Mouse (Mus musculus) limb, embryonic 14.5 days (tissue): ENCODE results near the gene Gm20388. TPM values are rescaled to one million over a fixed set of nuclear protein-coding genes. Genes with fewer than 3 reads are reported as not detected.

Source experiments
- ATAC-seq: fragments of 200-750 bp; cut with Nextera tagmentation; 2 replicates; pipeline ENCODE4 v1.8.0; 2017; ENCODE audit warnings: low read depth, moderate number of reproducible peaks, moderate TSS enrichment; ENCODE audit not compliant: low FRiP score
- DNase-seq: peaks from one replicate; pipeline ENCODE4 v3.0.0-alpha.2; 2015; ENCODE audit warnings: low spot score
- H3K27ac ChIP-seq: fragments of 300-500 bp; sonication (generic); replicated peaks from 2 replicates; pipeline ENCODE4 v1.5.1; 2014; ENCODE audit warnings: low read depth, mild to moderate bottlenecking, low read length, moderate library complexity, mixed read lengths
- H3K27me3 ChIP-seq: fragments of 300-500 bp; sonication (generic); 2 replicates; pipeline ENCODE4 v1.6.1; 2014; ENCODE audit warnings: low read length, mixed read lengths; ENCODE audit not compliant: control insufficient read depth, insufficient read depth
- H3K36me3 ChIP-seq: fragments of 300-500 bp; sonication (generic); 2 replicates; pipeline ENCODE4 v1.6.1; 2014; ENCODE audit warnings: mild to moderate bottlenecking, low read length, moderate library complexity, mixed read lengths; ENCODE audit not compliant: control insufficient read depth, insufficient read depth
- H3K4me1 ChIP-seq: fragments of 300-500 bp; sonication (generic); 2 replicates; pipeline ENCODE4 v1.6.1; 2014; ENCODE audit warnings: antibody characterized with exemption, low read length, mixed read lengths; ENCODE audit not compliant: control insufficient read depth, insufficient read depth
- H3K4me2 ChIP-seq: fragments of 300-500 bp; sonication (generic); replicated peaks from 2 replicates; pipeline ENCODE4 v1.6.1; 2014; ENCODE audit warnings: low read depth, mild to moderate bottlenecking, low read length, moderate library complexity; ENCODE audit not compliant: severe bottlenecking
- H3K4me3 ChIP-seq: fragments of 300-500 bp; sonication (generic); replicated peaks from 2 replicates; pipeline ENCODE4 v1.5.1; 2014; ENCODE audit warnings: low read length
- H3K9ac ChIP-seq: fragments of 300-500 bp; sonication (generic); 2 replicates; pipeline ENCODE4 v1.6.1; 2014; ENCODE audit warnings: mild to moderate bottlenecking, low read depth, low read length, moderate library complexity; ENCODE audit not compliant: severe bottlenecking
- H3K9me3 ChIP-seq: fragments of 300-500 bp; sonication (generic); 2 replicates; pipeline ENCODE4 v1.6.1; 2016; ENCODE audit warnings: low read length; ENCODE audit not compliant: control insufficient read depth
- POLR2A ChIP-seq: fragments of 200-500 bp; IDR thresholded peaks from 2 replicates; pipeline ENCODE4 v1.8.0; 2012; ENCODE audit warnings: inconsistent platforms, mild to moderate bottlenecking, moderate library complexity, borderline replicate concordance; ENCODE audit not compliant: insufficient read depth, insufficient read length; ENCODE audit errors: extremely low read depth
- WGBS: fragments of 180-500 bp; shearing (Covaris S2); extraction: QIAGEN DNeasy Blood & Tissue Kit; methylation state at CpG from one replicate; pipeline ENCODE4 v1.1.7; 2014; 5-methylcytosine and 5-hydroxymethylcytosine counted together
- polyA plus RNA-seq, 2 experiments: library from polyadenylated mRNA; depleted of rRNA in 1 of 2; stranded (reverse) in 1 of 2; unstranded in 1 of 2; fragments of >200 nt; fragmentation: Nextera tagmentation in 1 of 2; extraction: Ambion mirVana in 1 of 2; gene quantifications; 2 replicates each; pipeline versions ENCODE4 v1.2.1 to v1.2.3; 2012 to 2014

Gene Gm20388
- polyA plus RNA-seq, 2 experiments: 1.9 to 49.9 TPM

DNA sequence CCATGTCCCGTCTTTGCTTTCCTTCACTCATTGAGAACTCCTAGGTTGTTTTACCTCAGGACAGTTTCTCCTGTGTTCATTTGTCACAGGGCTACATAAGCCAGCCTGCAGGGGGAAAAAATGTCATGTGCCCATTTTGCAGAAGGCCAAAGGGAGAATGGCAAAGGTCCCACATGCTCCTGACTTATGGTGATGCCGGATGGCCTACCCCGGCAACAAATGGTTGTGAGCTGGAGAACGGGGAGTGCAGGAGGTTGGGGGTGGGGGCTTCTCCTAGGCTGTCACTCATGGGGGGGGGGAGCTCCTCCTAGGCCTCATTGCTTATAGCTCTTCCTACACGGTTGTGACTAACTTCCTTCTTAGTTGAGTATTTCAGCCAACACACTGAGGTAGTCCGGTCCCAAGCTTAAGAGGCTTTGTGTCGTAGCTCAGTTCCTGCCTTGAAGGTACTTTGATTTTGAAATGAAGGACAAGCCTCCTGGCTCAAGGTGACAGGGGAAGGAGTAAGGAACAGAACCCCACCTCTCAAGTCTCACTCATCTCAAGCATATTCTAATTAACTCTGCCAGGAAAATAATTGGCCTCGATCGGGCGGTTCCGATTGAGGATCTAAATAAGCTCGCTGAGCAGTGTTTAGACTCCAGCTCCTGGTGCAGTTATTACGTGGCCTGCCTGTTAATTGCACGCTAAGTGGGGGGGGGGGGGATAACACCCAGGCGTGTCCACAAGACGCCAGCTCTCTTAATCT, 4233.4 kb downstream of the Gm20388 start:
- H3K27me3 ChIP-seq: no peaks in the 10 kb centered on the region
- no peak overlapping the region for H3K4me2 ChIP-seq
- DNase-seq (no peak), ATAC-seq (no peak)
- no peak overlapping the region for H3K4me3 ChIP-seq
- no peaks in the 10 kb centered on the region for H3K36me3 ChIP-seq
- WGBS: 67% methylated on average over 16 of the region's 16 CpGs
- no peak for TF ChIP-seq POLR2A
- no peak overlapping the region for H3K9ac ChIP-seq
- no peaks in the 10 kb centered on the region for H3K4me1 ChIP-seq
- H3K27ac ChIP-seq: no peak overlapping the region
- no peaks in the 10 kb centered on the region for H3K9me3 ChIP-seq

DNA sequence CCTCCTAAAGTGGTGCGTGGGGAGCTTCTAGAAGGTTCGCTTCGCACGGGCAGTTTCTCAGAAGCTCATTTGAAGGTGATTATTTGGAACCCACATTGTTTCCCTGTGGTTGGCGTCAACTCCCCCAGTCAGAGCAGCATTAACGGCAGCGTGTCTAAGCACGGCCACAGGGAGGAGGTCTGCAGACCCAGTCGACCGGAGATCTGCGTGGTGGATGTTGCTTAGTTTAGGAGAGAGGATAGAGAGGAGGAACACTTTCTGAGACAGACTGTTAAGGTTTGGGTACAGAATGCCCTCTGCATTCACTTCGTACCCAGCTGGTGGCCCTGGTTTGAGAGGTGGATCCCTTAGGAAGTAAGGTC, 4234.0 kb downstream of the Gm20388 start:
- WGBS: 73% methylated on average over 12 of the region's 12 CpGs
- DNase-seq: no peak

DNA sequence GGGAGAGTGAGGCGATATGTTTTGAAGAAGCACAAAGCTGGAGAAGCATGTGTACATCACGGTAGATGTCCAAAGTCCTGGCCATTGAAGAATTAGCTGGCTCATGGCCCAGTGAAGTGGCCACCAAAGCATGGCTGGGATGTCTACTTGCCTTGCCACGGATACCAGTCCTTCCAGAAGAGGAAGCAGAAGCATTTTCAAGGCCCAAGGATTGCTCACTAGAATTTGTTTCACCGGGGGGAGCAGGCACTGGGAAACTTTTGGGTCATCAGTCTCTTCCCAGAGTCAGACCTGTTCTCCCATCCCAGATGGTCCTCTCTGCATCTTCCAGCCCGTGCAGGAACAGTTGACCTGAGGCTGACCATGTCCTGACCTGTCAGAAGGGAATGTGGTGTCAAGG, 4235.6 kb downstream of the Gm20388 start:
- ATAC-seq (no peak), DNase-seq (no peak)
- TF ChIP-seq POLR2A: no peak
- Histone ChIP-seq H3K4me3 (no peak overlapping the region), H3K36me3 (no peaks in the 10 kb centered on the region), H3K4me1 (no peaks in the 10 kb centered on the region), H3K27me3 (no peaks in the 10 kb centered on the region), H3K9me3 (no peaks in the 10 kb centered on the region), H3K4me2 (no peak overlapping the region), H3K9ac (no peak overlapping the region), H3K27ac (no peak overlapping the region)
- WGBS: 80% methylated on average over 5 of the region's 5 CpGs

More for the DNA sequence above, 4234.0 kb downstream of the Gm20388 start:
- Histone ChIP-seq H3K27me3 (no peaks in the 10 kb centered on the region), H3K9me3 (no peaks in the 10 kb centered on the region), H3K4me3 (no peak overlapping the region), H3K27ac (no peak overlapping the region), H3K36me3 (no peaks in the 10 kb centered on the region), H3K9ac (no peak overlapping the region), H3K4me2 (no peak overlapping the region), H3K4me1 (no peaks in the 10 kb centered on the region)
- no peak for ATAC-seq
- no peak for TF ChIP-seq POLR2A

DNA sequence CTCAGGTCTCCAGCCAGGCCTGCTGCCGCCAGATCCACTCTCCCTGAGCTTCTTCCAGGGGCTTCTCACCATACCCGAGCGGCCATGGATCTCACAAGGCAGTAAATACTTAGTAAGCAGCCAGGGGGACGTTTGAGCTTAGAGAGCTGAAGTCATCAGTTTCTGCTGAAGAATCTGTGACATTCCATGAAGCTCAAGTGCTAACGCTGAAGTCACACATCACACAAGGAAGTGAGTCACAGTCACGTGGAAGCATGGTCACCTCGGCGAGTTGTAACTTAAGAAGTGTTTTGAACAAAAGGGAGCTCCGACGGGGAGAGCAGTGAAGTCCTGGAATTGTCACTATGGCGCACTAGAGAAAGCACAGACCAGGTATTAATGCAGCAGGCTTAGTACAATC, 4239.4 kb downstream of the Gm20388 start:
- no peak overlapping the region for H3K9ac ChIP-seq
- H3K9me3 ChIP-seq: no peaks in the 10 kb centered on the region
- ATAC-seq (no peak), DNase-seq (no peak)
- H3K36me3 ChIP-seq: no peaks in the 10 kb centered on the region
- H3K4me1 ChIP-seq: no peaks in the 10 kb centered on the region
- no peak overlapping the region for H3K4me3 ChIP-seq
- H3K27me3 ChIP-seq: no peaks in the 10 kb centered on the region
- TF ChIP-seq POLR2A: no peak
- WGBS: 66% methylated on average over 11 of the region's 11 CpGs
- H3K4me2 ChIP-seq: no peak overlapping the region
- no peak overlapping the region for H3K27ac ChIP-seq

DNA sequence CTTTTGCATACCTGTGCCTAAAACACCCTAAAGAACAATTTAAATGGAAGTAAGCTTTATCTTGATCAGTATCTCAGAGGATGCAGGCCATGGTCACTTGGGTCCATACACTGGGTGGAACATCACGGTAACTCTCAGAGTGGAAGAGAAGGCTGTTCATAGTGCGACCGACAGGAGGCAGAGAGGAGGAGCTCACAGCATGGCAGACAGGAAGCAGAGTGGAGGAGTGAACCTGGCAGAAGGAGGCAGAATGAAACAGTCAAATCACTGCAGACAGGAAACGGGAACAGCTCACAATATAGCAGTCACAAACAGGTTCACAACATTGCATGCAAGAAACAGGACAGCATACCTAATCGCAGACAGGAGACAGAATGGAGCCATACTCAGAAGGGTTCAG, 4239.9 kb downstream of the Gm20388 start:
- WGBS: 77% methylated on average over 5 of the region's 5 CpGs
- Histone ChIP-seq H3K4me1 (no peaks in the 10 kb centered on the region), H3K9me3 (no peaks in the 10 kb centered on the region), H3K36me3 (no peaks in the 10 kb centered on the region), H3K9ac (no peak overlapping the region), H3K4me3 (no peak overlapping the region), H3K27me3 (no peaks in the 10 kb centered on the region), H3K27ac (no peak overlapping the region), H3K4me2 (no peak overlapping the region)
- DNase-seq: no peak
- ATAC-seq: no peak
- no peak for TF ChIP-seq POLR2A
